Mouse (Mus musculus): Measurements from ENCODE around the gene Plin3. TPM values are rescaled to one million over a fixed set of nuclear protein-coding genes. Genes with fewer than 3 reads are reported as not detected.

The Plin3 gene
- total and polyA plus RNA-seq, 3 experiments, result 66.2 to 221 (median 160) TPM

- WGBS, result 73% methylated on average over 4 of the region's 4 CpGs
These were observed 9.9 kb downstream of the Plin3 start for GRCm38 (mm10) chr17:56282802-56283201.

GRCm38 (mm10) chr17:56281193-56281592 lies 11.5 kb downstream of the Plin3 start:
- Histone ChIP-seq H3K27me3 (ENCODE audit: control insufficient read depth, insufficient read depth, low read length) (no peaks in the 10 kb centered on the region), H3K79me2 (replicated peaks; ENCODE audit: control insufficient read depth, insufficient read depth, low read length) (no peaks in the 10 kb centered on the region), H3K4me3 (no peak overlapping the region), H3K4me1 (ENCODE audit: control insufficient read depth, insufficient read depth, low read length) (peaks cover 7% of the 10 kb centered on the region), H3K9ac (ENCODE audit: low read depth, low read length) (no peak overlapping the region), H3K36me3 (ENCODE audit: control insufficient read depth, insufficient read depth, low read length) (peaks cover 2% of the 10 kb centered on the region; the same call in 1 of the 2 replicates), H3K27ac (no peak overlapping the region)
- TF ChIP-seq POLR2A (IDR thresholded peaks at IDR 0.05; ENCODE audit: insufficient read depth, low read depth, low read length), result no peak
- TF ChIP-seq CTCF (IDR thresholded peaks at IDR 0.05), result no peak
- TF ChIP-seq EP300 (IDR thresholded peaks at IDR 0.05; ENCODE audit: insufficient read depth, low read depth, low read length), result no peak
- no peak for DNase-seq
- intact Hi-C loops (cut with DNase I), result no loop called here
- WGBS, result 93% methylated on average over 12 of the region's 12 CpGs

More at GRCm38 (mm10) chr17:56282802-56283201, 9.9 kb downstream of the Plin3 start:
- H3K4me3 ChIP-seq, result no peak overlapping the region
- intact Hi-C loops (cut with DNase I), result no loop called here
- no peak overlapping the region for H3K27ac ChIP-seq
- no peak for DNase-seq
- no peaks in the 10 kb centered on the region for H3K79me2 ChIP-seq (replicated peaks; ENCODE audit: control insufficient read depth, insufficient read depth, low read length)
- H3K27me3 ChIP-seq (ENCODE audit: control insufficient read depth, insufficient read depth, low read length), result no peaks in the 10 kb centered on the region
- no peaks in the 10 kb centered on the region for H3K36me3 ChIP-seq (ENCODE audit: control insufficient read depth, insufficient read depth, low read length)
- H3K9ac ChIP-seq (ENCODE audit: low read depth, low read length), result no peak overlapping the region
- no peak for TF ChIP-seq POLR2A (IDR thresholded peaks at IDR 0.05; ENCODE audit: insufficient read depth, low read depth, low read length)
- 0 out of 2 replicates have a peak, but pooled peaks have one; percentile 7 for TF ChIP-seq EP300 (IDR thresholded peaks at IDR 0.05; ENCODE audit: insufficient read depth, low read depth, low read length)
- TF ChIP-seq CTCF (IDR thresholded peaks at IDR 0.05), result no peak
- H3K4me1 ChIP-seq (ENCODE audit: control insufficient read depth, insufficient read depth, low read length), result peaks cover 5% of the 10 kb centered on the region

GRCm38 (mm10) chr17:56279481-56280155 lies 13.1 kb downstream of the Plin3 start:
- H3K27me3 ChIP-seq (ENCODE audit: control insufficient read depth, insufficient read depth, low read length), result no peaks in the 10 kb centered on the region
- H3K79me2 ChIP-seq (replicated peaks; ENCODE audit: control insufficient read depth, insufficient read depth, low read length), result no peaks in the 10 kb centered on the region
- intact Hi-C loops (cut with DNase I), result loop anchor here (5.0 kb wide), 1 partner anchor 73 kb away; no protein-coding TSS in a partner anchor
- peaks cover 2% of the 10 kb centered on the region; the same call in 1 of the 2 replicates for H3K36me3 ChIP-seq (ENCODE audit: control insufficient read depth, insufficient read depth, low read length)
- H3K4me1 ChIP-seq (ENCODE audit: control insufficient read depth, insufficient read depth, low read length), result peaks cover 9% of the 10 kb centered on the region
- peak; percentile 67 to 80 for DNase-seq
- 59% methylated on average over 12 of the region's 12 CpGs for WGBS
- H3K9ac ChIP-seq (ENCODE audit: low read depth, low read length), result no peak overlapping the region
- no peak for TF ChIP-seq CTCF (IDR thresholded peaks at IDR 0.05)
- 0 out of 2 replicates have a peak, but pooled peaks have one; percentile 9 for TF ChIP-seq POLR2A (IDR thresholded peaks at IDR 0.05; ENCODE audit: insufficient read depth, low read depth, low read length)
- TF ChIP-seq EP300 (IDR thresholded peaks at IDR 0.05; ENCODE audit: insufficient read depth, low read depth, low read length), result peak; percentile 54; the same call in 1 of the 2 replicates
- H3K27ac ChIP-seq, result peak overlapping the region; percentile 74
- H3K4me3 ChIP-seq, result no peak overlapping the region

- TF ChIP-seq EP300 (IDR thresholded peaks at IDR 0.05; ENCODE audit: insufficient read depth, low read depth, low read length), result no peak
- TF ChIP-seq POLR2A (IDR thresholded peaks at IDR 0.05; ENCODE audit: insufficient read depth, low read depth, low read length), result 0 out of 2 replicates have a peak, but pooled peaks have one; percentile 20
- no peak for TF ChIP-seq CTCF (IDR thresholded peaks at IDR 0.05)
- no peak overlapping the region for H3K9ac ChIP-seq (ENCODE audit: low read depth, low read length)
- intact Hi-C loops (cut with DNase I), result loop anchor here (1.0 to 5.0 kb wide), 2 partner anchors 10 to 74 kb away; no protein-coding TSS in a partner anchor
These were observed 14.3 kb downstream of the Plin3 start for GRCm38 (mm10) chr17:56278340-56278739.

GRCm38 (mm10) chr17:56277567-56277893 lies 15.1 kb downstream of the Plin3 start:
- intact Hi-C loops (cut with DNase I), result loop anchor here (5.0 kb wide), 1 partner anchor 75 kb away; no protein-coding TSS in a partner anchor
- H3K27me3 ChIP-seq (ENCODE audit: control insufficient read depth, insufficient read depth, low read length), result no peaks in the 10 kb centered on the region
- WGBS, result 43% methylated on average over 2 of the region's 2 CpGs
- peak in 1 of 2 experiments; percentile 17 for DNase-seq
- no peak overlapping the region for H3K4me3 ChIP-seq
- peaks cover 19% of the 10 kb centered on the region for H3K4me1 ChIP-seq (ENCODE audit: control insufficient read depth, insufficient read depth, low read length)
- H3K27ac ChIP-seq, result peak overlapping the region; percentile 83
- no peaks in the 10 kb centered on the region for H3K79me2 ChIP-seq (replicated peaks; ENCODE audit: control insufficient read depth, insufficient read depth, low read length)
- TF ChIP-seq POLR2A (IDR thresholded peaks at IDR 0.05; ENCODE audit: insufficient read depth, low read depth, low read length), result no peak
- no peak overlapping the region for H3K9ac ChIP-seq (ENCODE audit: low read depth, low read length)
- H3K36me3 ChIP-seq (ENCODE audit: control insufficient read depth, insufficient read depth, low read length), result peaks cover 2% of the 10 kb centered on the region; the same call in 1 of the 2 replicates

More at GRCm38 (mm10) chr17:56278340-56278739, 14.3 kb downstream of the Plin3 start:
- H3K4me3 ChIP-seq, result no peak overlapping the region
- peak overlapping the region; percentile 83 for H3K27ac ChIP-seq
- WGBS, result 92% methylated on average over 5 of the region's 5 CpGs
- peaks cover 2% of the 10 kb centered on the region; the same call in 1 of the 2 replicates for H3K36me3 ChIP-seq (ENCODE audit: control insufficient read depth, insufficient read depth, low read length)
- H3K4me1 ChIP-seq (ENCODE audit: control insufficient read depth, insufficient read depth, low read length), result peaks cover 14% of the 10 kb centered on the region
- no peak for DNase-seq
- H3K79me2 ChIP-seq (replicated peaks; ENCODE audit: control insufficient read depth, insufficient read depth, low read length), result no peaks in the 10 kb centered on the region
- H3K27me3 ChIP-seq (ENCODE audit: control insufficient read depth, insufficient read depth, low read length), result no peaks in the 10 kb centered on the region

All from heart, adult 2 months (tissue).